Mouse (Mus musculus) midbrain, embryonic 16.5 days (tissue): Measurements from ENCODE around the gene Artn. TPM values are rescaled to one million over a fixed set of nuclear protein-coding genes. Genes with fewer than 3 reads are reported as not detected.

Experiments
- ATAC-seq: fragments of 200-750 bp; cut with Nextera tagmentation; 2 replicates; pipeline ENCODE4 v1.8.0; 2017; ENCODE audit warnings: moderate TSS enrichment
- H3K27ac ChIP-seq: fragments of 300-500 bp; sonication (generic); 2 replicates; pipeline ENCODE4 v1.5.1; 2014; ENCODE audit warnings: mild to moderate bottlenecking, low read length, mixed read lengths
- H3K27me3 ChIP-seq: fragments of 300-500 bp; sonication (generic); 2 replicates; pipeline ENCODE4 v1.6.1; 2014; ENCODE audit warnings: low read depth, low read length, mixed read lengths; ENCODE audit not compliant: control insufficient read depth, insufficient read depth
- H3K36me3 ChIP-seq: fragments of 300-500 bp; sonication (generic); 2 replicates; pipeline ENCODE4 v1.6.1; 2014; ENCODE audit warnings: mild to moderate bottlenecking, low read length, moderate library complexity, mixed read lengths; ENCODE audit not compliant: control insufficient read depth, insufficient read depth
- H3K4me1 ChIP-seq: fragments of 300-500 bp; sonication (generic); 2 replicates; pipeline ENCODE4 v1.6.1; 2014; ENCODE audit warnings: mild to moderate bottlenecking, low read length, mixed read lengths; ENCODE audit not compliant: control insufficient read depth, insufficient read depth
- H3K4me2 ChIP-seq: fragments of 300-500 bp; sonication (generic); 2 replicates; pipeline ENCODE4 v1.6.1; 2014; ENCODE audit warnings: mild to moderate bottlenecking, low read length, mixed read lengths
- H3K4me3 ChIP-seq: fragments of 300-500 bp; sonication (generic); 2 replicates; pipeline ENCODE4 v1.5.1; 2014; ENCODE audit warnings: low read depth, mild to moderate bottlenecking, low read length, moderate library complexity, mixed read lengths
- H3K9ac ChIP-seq: fragments of 300-500 bp; sonication (generic); 2 replicates; pipeline ENCODE4 v1.6.1; 2014; ENCODE audit warnings: low read depth, low read length, mixed read lengths
- H3K9me3 ChIP-seq: fragments of 300-500 bp; sonication (generic); replicated peaks from 2 replicates; pipeline ENCODE4 v1.6.1; 2014; ENCODE audit warnings: mild to moderate bottlenecking, low read length, mixed read lengths; ENCODE audit not compliant: control insufficient read depth, poor library complexity, severe bottlenecking
- WGBS: fragments of 180-500 bp; shearing (Covaris S2); extraction: QIAGEN DNeasy Blood & Tissue Kit; methylation state at CpG from one replicate; pipeline ENCODE4 v1.1.7; 2014; 5-methylcytosine and 5-hydroxymethylcytosine counted together
- polyA plus RNA-seq: library from polyadenylated mRNA; unstranded; fragments of >200 nt; fragmentation: Nextera tagmentation; extraction: Ambion mirVana; gene quantifications from 2 replicates; pipeline ENCODE4 v1.2.1, GENCODE M21; 2015

Gene Artn
- polyA plus RNA-seq, 1 experiment from 2014 or later, result 0.92 TPM

- Histone ChIP-seq H3K27me3 (no peaks in the 10 kb centered on the region), H3K36me3 (peaks cover 19% of the 10 kb centered on the region), H3K4me1 (peaks cover 27% of the 10 kb centered on the region), H3K9ac (no peak overlapping the region), H3K27ac (no peak overlapping the region), H3K4me2 (no peak overlapping the region), H3K4me3 (no peak overlapping the region), H3K9me3 (no peaks in the 10 kb centered on the region)
- WGBS, result 85% methylated on average over 5 of the region's 5 CpGs
- ATAC-seq, result no peak
Measured at GRCm38 (mm10) chr4:117878703-117879102, 50.9 kb downstream of the Artn start.

GRCm38 (mm10) chr4:117878301-117878700 lies 51.3 kb downstream of the Artn start:
- peaks cover 23% of the 10 kb centered on the region for H3K36me3 ChIP-seq
- no peak for ATAC-seq
- WGBS, result 65% methylated on average over 10 of the region's 10 CpGs

More at GRCm38 (mm10) chr4:117878301-117878700, 51.3 kb downstream of the Artn start:
- Histone ChIP-seq H3K27ac (no peak overlapping the region), H3K4me3 (no peak overlapping the region), H3K4me2 (no peak overlapping the region), H3K9me3 (no peaks in the 10 kb centered on the region), H3K4me1 (peaks cover 23% of the 10 kb centered on the region), H3K27me3 (no peaks in the 10 kb centered on the region), H3K9ac (no peak overlapping the region)

Other genes with a start within 250 kb of the Artn start
- 81.9 and 83.3 TPM in 2 replicates for gene Dmap1, start 247.5 kb downstream of the Artn start, polyA plus RNA-seq
- gene Gm12845, start 205.4 kb downstream of the Artn start, polyA plus RNA-seq, result not detected in 2 replicates
- gene Klf17, start 164.1 kb downstream of the Artn start, polyA plus RNA-seq, result not detected in 2 replicates
- 32.2 and 45.9 TPM in 2 replicates for gene Slc6a9, start 95.3 kb downstream of the Artn start, polyA plus RNA-seq
- gene Ccdc24, start 57.2 kb downstream of the Artn start, polyA plus RNA-seq, result 2.3 and 2.4 TPM in 2 replicates
- 58.8 and 65.5 TPM in 2 replicates for gene B4galt2, start 46.3 kb downstream of the Artn start, polyA plus RNA-seq
- gene Atp6v0b, start 42.4 kb downstream of the Artn start, polyA plus RNA-seq, result 581 and 673 TPM in 2 replicates
- gene Dph2, start 37.7 kb downstream of the Artn start, polyA plus RNA-seq, result 21.2 and 23.1 TPM in 2 replicates
- gene Ipo13, start 14.8 kb downstream of the Artn start, polyA plus RNA-seq, result 66.9 and 69.5 TPM in 2 replicates
- gene St3gal3, start 205.2 kb upstream of the Artn start, polyA plus RNA-seq, result 13.2 and 13.8 TPM in 2 replicates